Comparison of ENCODE assay signal across 8 mouse cellular contexts in the genomic region with DNA sequence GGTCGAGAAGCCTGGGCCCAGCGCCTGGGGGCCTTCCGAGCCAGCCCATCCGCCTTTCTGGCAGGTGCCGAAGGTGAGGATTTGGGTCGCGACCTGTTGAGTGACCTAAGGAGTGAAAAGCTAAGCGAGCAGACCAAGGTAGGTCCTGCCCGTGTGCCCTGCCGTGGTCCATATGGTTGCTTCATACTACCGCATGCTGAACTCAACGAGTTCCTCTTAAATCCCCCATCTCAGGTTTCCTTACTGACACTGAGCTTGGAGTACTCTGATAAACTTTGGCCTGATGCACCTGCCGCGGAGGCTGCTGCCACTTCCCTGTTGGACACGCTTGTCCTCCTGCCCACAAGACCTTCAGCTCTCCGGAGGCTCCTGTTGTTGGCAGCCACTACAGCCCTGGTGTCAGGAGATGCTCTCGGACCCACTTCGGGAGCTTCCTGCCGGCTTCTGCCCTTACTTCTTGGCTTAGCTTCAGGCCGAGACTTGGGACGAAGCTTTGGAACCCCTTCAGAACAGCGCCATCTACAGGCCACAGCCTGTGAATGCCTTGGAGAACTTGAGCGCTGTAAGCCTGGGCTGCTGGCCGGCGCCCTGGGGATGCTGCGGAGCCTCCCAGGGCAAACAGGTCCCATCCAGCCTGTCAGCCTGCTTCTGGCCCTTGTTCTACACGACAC. TPM values are rescaled to one million over a fixed set of nuclear protein-coding genes. Genes with fewer than 3 reads are reported as not detected.
DNase-seq lines count a peak whose midpoint lies in the region; ATAC-seq and TF ChIP-seq lines count a peak whose summit lies in the region.

No protein-coding gene starts in this region.

- H3K9ac ChIP-seq in hindbrain, embryonic 13.5 days = peak overlapping the region; percentile 85

- peak overlapping the region; percentile 89; the same call in 1 of the 2 replicates for H3K27ac ChIP-seq in hindbrain, embryonic 13.5 days

- peak overlapping the region; percentile 86 for H3K4me2 ChIP-seq in hindbrain, embryonic 13.5 days

- CTCF ChIA-PET in Patski (lab: Charles Lee) = interaction anchor here (0.6 to 15.0 kb wide), 27 partner anchors 10 to 219 kb away, joined by 3 to 157 read pairs (median 4); partner anchors contain the start of genes Kat5, Map3k11, Mus81 and Pcnx3

- no peak for TF ChIP-seq CTCF in Patski (IDR thresholded peaks at IDR 0.05)

- ATAC-seq in Patski = no peak
- peak; percentile 22 for ATAC-seq in hindbrain, embryonic 13.5 days (ENCODE audit: low FRiP score)

- no peaks in the 10 kb centered on the region for H3K9me3 ChIP-seq in hindbrain, embryonic 13.5 days

- H3K4me1 ChIP-seq in hindbrain, embryonic 13.5 days (replicated peaks) = peaks cover 29% of the 10 kb centered on the region

- peaks cover 20% of the 10 kb centered on the region for H3K36me3 ChIP-seq in hindbrain, embryonic 13.5 days

- peak overlapping the region; percentile 69 for H3K4me3 ChIP-seq in hindbrain, embryonic 13.5 days

- WGBS in hindbrain, embryonic 13.5 days = 8% methylated on average over 27 of the region's 27 CpGs

- peak; percentile 68 for DNase-seq in Patski (ENCODE audit: low read depth, low spot score)
- peak; percentile 91 to 95 for DNase-seq in cerebellum, postnatal 10 days
- DNase-seq in frontal cortex, postnatal 14 days (ENCODE audit: low spot score in 2 of 2) = peak; percentile 48 to 67
- DNase-seq in layer of hippocampus, postnatal 25 days (ENCODE audit: extremely low spot score in 1 of 2, low spot score in 1 of 2) = peak; percentile 69 to 83
- peak; percentile 90 for DNase-seq in lung, postnatal 14 days
- peak; percentile 78 for DNase-seq in ovary, postnatal 36 days (ENCODE audit: low spot score)
- DNase-seq in thymus, postnatal 14 days = peak; percentile 84

- H3K27me3 ChIP-seq in Patski = no peaks in the 10 kb centered on the region
- H3K27me3 ChIP-seq in hindbrain, embryonic 13.5 days = peaks cover 44% of the 10 kb centered on the region

- POLR2A ChIA-PET in Patski (lab: Charles Lee) = interaction anchor here (0.7 to 2.0 kb wide), 8 partner anchors 9 to 233 kb away, joined by 3 to 7 read pairs (median 3); partner anchors contain the start of genes Ovol1 and Rela

- in situ Hi-C loops in Patski (cut with MboI; ENCODE audit: low pct_unique_long_range_greater_than_20kb) = no loop called here

RNA-seq across cellular contexts. Expression of gene Ap5b1, which starts 0.8 kb away (rescaled TPM):
- 8.3 TPM for polyA plus RNA-seq in Patski (2021)
- 2.2 and 2.9 TPM in 2 replicates for polyA plus RNA-seq in hindbrain, embryonic 13.5 days (2015; fragmentation: Nextera tagmentation; extraction: Ambion mirVana)
- 1 to 10 TPM; 7.7 to 8.2 TPM for total RNA-seq in layer of hippocampus, postnatal 25 days (2021)

RNA-seq across cellular contexts. Expression of gene Ovol1, which starts 8.2 kb away (rescaled TPM):
- polyA plus RNA-seq in Patski (2021) = 0.08 TPM
- polyA plus RNA-seq in hindbrain, embryonic 13.5 days (2015; fragmentation: Nextera tagmentation; extraction: Ambion mirVana) = 0.21 TPM in 1 of 2 replicates, not detected in the other
- total RNA-seq in layer of hippocampus, postnatal 25 days (2021) = not detected

RNA-seq across cellular contexts. Expression of gene Rnaseh2c, which starts 33.1 kb away (rescaled TPM):
- 79.1 TPM for polyA plus RNA-seq in Patski (2021)
- polyA plus RNA-seq in hindbrain, embryonic 13.5 days (2015; fragmentation: Nextera tagmentation; extraction: Ambion mirVana) = 71.2 and 80.6 TPM in 2 replicates
- total RNA-seq in layer of hippocampus, postnatal 25 days (2021) = 10 to 100 TPM; 67.6 to 85.2 TPM

RNA-seq across cellular contexts. Expression of gene Kat5, which starts 41.4 kb away (rescaled TPM):
- 56.5 TPM for polyA plus RNA-seq in Patski (2021)
- polyA plus RNA-seq in hindbrain, embryonic 13.5 days (2015; fragmentation: Nextera tagmentation; extraction: Ambion mirVana) = 77.2 and 79.7 TPM in 2 replicates
- total RNA-seq in layer of hippocampus, postnatal 25 days (2021) = 10 to 100 TPM; 83.1 to 87.8 TPM

RNA-seq across cellular contexts. Expression of gene Snx32, which starts 58.3 kb away (rescaled TPM):
- polyA plus RNA-seq in Patski (2021) = 30.0 TPM
- polyA plus RNA-seq in hindbrain, embryonic 13.5 days (2015; fragmentation: Nextera tagmentation; extraction: Ambion mirVana) = 80.3 and 81.1 TPM in 2 replicates
- total RNA-seq in layer of hippocampus, postnatal 25 days (2021) = 10 to 100 TPM; 78.0 to 86.5 TPM
